Mouse (Mus musculus): ENCODE data around the gene Hectd4.

GRCm38 (mm10) chr5:121336776-121337175, 116.8 kb downstream of the Hectd4 start:
- TF ChIP-seq GATA1 (IDR thresholded peaks at IDR 0.05; ENCODE audit: borderline replicate concordance, low read length) (no peak), FLI1 (IDR thresholded peaks at IDR 0.05; ENCODE audit: low read length) (no peak)

Data from megakaryocyte, embryonic 14.5 days (primary cell).